Mouse (Mus musculus) lung, postnatal 0 days (tissue): ENCODE results near the gene B9d2.

Source experiments
- CTCF ChIP-seq: IDR thresholded peaks from 2 replicates; pipeline ENCODE4 v1.5.1; 2016; ENCODE audit warnings: antibody characterized with exemption, mild to moderate bottlenecking
- EP300 ChIP-seq: IDR thresholded peaks from 2 replicates; pipeline ENCODE4 v1.6.1; 2016; ENCODE audit warnings: antibody characterized with exemption, mild to moderate bottlenecking, control low read depth

- TF ChIP-seq CTCF (no peak), EP300 (no peak)
Observed at GRCm38 (mm10) chr7:25734991-25735390, 54.4 kb downstream of the B9d2 start.
